Mouse (Mus musculus): Measurements from ENCODE around the gene Astl. TPM values are rescaled to one million over a fixed set of nuclear protein-coding genes. Genes with fewer than 3 reads are reported as not detected.

The Astl gene
- polyA plus RNA-seq, 1 experiment from 2014 or later, result 0.10 TPM

- Histone ChIP-seq H3K9ac (replicated peaks; ENCODE audit: low read length) (no peak overlapping the region), H3K4me3 (ENCODE audit: low read depth, low read length) (no peak overlapping the region), H3K4me1 (ENCODE audit: control insufficient read depth, insufficient read depth, low read length) (no peaks in the 10 kb centered on the region), H3K9me3 (replicated peaks; ENCODE audit: control insufficient read depth, low read length) (no peaks in the 10 kb centered on the region), H3K27me3 (ENCODE audit: control insufficient read depth, insufficient read depth, low read length) (no peaks in the 10 kb centered on the region), H3K36me3 (replicated peaks; ENCODE audit: control insufficient read depth, insufficient read depth, low read depth, low read length) (no peaks in the 10 kb centered on the region), H3K4me2 (ENCODE audit: low read depth, low read length) (no peak overlapping the region), H3K27ac (replicated peaks; ENCODE audit: low read depth, low read length) (no peak overlapping the region; the same call in 1 of the 2 replicates)
- DNase-seq (ENCODE audit: low spot score) (no peak), ATAC-seq (replicated peaks; ENCODE audit: insufficient number of reproducible peaks, low FRiP score, low TSS enrichment, low read depth) (no peak)
- 77% methylated on average over 6 of the region's 6 CpGs for WGBS
These were observed 23.8 kb upstream of the Astl start for GRCm38 (mm10) chr2:127314467-127315154.

DNA sequence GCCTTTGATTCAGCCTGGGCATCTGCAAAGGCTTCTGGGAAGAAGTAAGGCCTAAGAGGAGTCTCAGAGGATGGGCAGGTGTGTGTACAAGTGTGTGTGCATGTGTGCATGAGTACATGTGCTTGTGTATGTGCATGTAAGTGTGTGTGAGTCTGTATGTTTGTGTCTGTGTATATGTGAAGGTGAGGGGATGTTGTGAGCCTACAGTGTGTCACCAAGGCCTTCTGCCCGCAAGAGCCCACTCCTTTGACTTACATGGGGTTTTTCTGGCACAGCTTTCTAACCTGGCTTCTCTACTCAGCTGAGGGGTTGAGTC lies 23.3 kb upstream of the Astl start:
- no peak overlapping the region for H3K27ac ChIP-seq (replicated peaks; ENCODE audit: low read depth, low read length)
- DNase-seq (ENCODE audit: low spot score) (no peak), ATAC-seq (replicated peaks; ENCODE audit: insufficient number of reproducible peaks, low FRiP score, low TSS enrichment, low read depth) (no peak)
- no peak overlapping the region for H3K9ac ChIP-seq (replicated peaks; ENCODE audit: low read length)
- H3K36me3 ChIP-seq (replicated peaks; ENCODE audit: control insufficient read depth, insufficient read depth, low read depth, low read length), result no peaks in the 10 kb centered on the region
- no peaks in the 10 kb centered on the region for H3K27me3 ChIP-seq (ENCODE audit: control insufficient read depth, insufficient read depth, low read length)
- no peaks in the 10 kb centered on the region for H3K4me1 ChIP-seq (ENCODE audit: control insufficient read depth, insufficient read depth, low read length)
- no peak overlapping the region for H3K4me3 ChIP-seq (ENCODE audit: low read depth, low read length)
- no peaks in the 10 kb centered on the region for H3K9me3 ChIP-seq (replicated peaks; ENCODE audit: control insufficient read depth, low read length)
- H3K4me2 ChIP-seq (ENCODE audit: low read depth, low read length), result no peak overlapping the region
- 78% methylated on average over 1 of the region's 1 CpGs for WGBS

DNA sequence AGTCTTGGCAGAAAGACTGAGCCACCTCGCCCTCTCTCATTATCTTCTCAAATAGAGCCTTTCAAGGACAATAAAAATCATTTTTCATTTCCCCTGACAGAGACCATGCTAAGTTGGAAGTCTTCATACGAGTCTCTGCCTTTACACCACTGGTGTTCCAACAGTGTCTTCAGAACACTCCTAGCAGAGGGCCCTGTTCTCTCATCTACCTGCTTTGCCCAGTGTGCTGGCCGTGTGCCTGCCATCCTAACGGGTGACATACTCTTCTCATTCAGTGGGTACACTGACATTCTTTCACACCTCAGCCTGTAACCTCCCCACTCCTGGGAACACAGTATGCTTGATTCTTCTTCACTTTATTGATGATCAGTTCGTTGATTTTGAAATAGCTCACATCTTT lies 22.0 kb upstream of the Astl start:
- no peaks in the 10 kb centered on the region for H3K9me3 ChIP-seq (replicated peaks; ENCODE audit: control insufficient read depth, low read length)
- no peaks in the 10 kb centered on the region for H3K4me1 ChIP-seq (ENCODE audit: control insufficient read depth, insufficient read depth, low read length)
- no peak overlapping the region for H3K27ac ChIP-seq (replicated peaks; ENCODE audit: low read depth, low read length)

DNA sequence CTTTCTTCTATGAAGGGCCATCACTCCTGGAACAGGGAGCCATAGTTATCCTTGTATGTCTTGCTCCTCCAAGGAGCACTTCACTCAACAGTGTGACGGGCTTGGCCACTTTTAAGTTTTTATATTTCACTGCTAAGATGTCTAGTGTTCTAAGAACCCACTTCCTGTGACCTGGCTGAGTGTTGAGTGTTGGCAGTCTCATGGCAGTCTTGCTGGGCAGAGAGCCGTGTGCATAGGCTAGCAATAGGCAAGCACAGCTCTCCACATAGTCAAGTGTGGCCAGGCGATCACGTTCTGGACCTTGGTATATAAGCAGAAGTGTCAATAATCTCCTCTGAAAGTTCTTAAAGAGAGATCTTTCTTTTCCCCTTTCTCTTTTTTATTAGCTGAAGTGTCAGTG lies 20.3 kb upstream of the Astl start:
- Histone ChIP-seq H3K4me1 (ENCODE audit: control insufficient read depth, insufficient read depth, low read length) (no peaks in the 10 kb centered on the region), H3K4me3 (ENCODE audit: low read depth, low read length) (no peak overlapping the region), H3K9me3 (replicated peaks; ENCODE audit: control insufficient read depth, low read length) (no peaks in the 10 kb centered on the region), H3K27ac (replicated peaks; ENCODE audit: low read depth, low read length) (no peak overlapping the region), H3K9ac (replicated peaks; ENCODE audit: low read length) (no peak overlapping the region), H3K4me2 (ENCODE audit: low read depth, low read length) (no peak overlapping the region), H3K36me3 (replicated peaks; ENCODE audit: control insufficient read depth, insufficient read depth, low read depth, low read length) (no peaks in the 10 kb centered on the region), H3K27me3 (ENCODE audit: control insufficient read depth, insufficient read depth, low read length) (no peaks in the 10 kb centered on the region)
- WGBS, result 84% methylated on average over 4 of the region's 4 CpGs
- no peak for ATAC-seq (replicated peaks; ENCODE audit: insufficient number of reproducible peaks, low FRiP score, low TSS enrichment, low read depth)
- no peak for DNase-seq (ENCODE audit: low spot score)

More for the DNA sequence above, 22.0 kb upstream of the Astl start:
- no peak for DNase-seq (ENCODE audit: low spot score)
- WGBS, result 87% methylated on average over 5 of the region's 5 CpGs
- no peaks in the 10 kb centered on the region for H3K36me3 ChIP-seq (replicated peaks; ENCODE audit: control insufficient read depth, insufficient read depth, low read depth, low read length)
- H3K4me3 ChIP-seq (ENCODE audit: low read depth, low read length), result no peak overlapping the region
- no peaks in the 10 kb centered on the region for H3K27me3 ChIP-seq (ENCODE audit: control insufficient read depth, insufficient read depth, low read length)
- ATAC-seq (replicated peaks; ENCODE audit: insufficient number of reproducible peaks, low FRiP score, low TSS enrichment, low read depth), result no peak
- H3K9ac ChIP-seq (replicated peaks; ENCODE audit: low read length), result no peak overlapping the region
- no peak overlapping the region for H3K4me2 ChIP-seq (ENCODE audit: low read depth, low read length)

DNA sequence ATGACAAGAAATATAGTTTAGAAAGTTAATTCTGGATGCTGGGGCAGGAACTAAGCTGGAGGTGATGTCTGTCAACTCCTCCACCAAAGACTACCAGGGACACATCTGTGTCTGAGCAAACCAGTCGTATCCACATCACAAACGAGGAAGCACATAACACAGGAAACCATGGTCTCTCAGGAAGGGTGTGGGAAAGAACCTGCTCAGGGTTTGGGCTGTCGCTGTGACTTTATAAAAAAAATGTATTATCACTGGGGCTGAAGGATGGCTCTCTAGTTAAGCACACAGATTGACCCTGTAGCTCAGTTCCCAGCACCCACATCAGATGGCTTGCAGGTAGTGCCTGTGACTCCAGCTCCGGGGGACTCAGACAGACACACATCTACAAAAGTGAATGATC lies 19.4 kb upstream of the Astl start:
- H3K9ac ChIP-seq (replicated peaks; ENCODE audit: low read length), result no peak overlapping the region
- H3K36me3 ChIP-seq (replicated peaks; ENCODE audit: control insufficient read depth, insufficient read depth, low read depth, low read length), result no peaks in the 10 kb centered on the region

DNA sequence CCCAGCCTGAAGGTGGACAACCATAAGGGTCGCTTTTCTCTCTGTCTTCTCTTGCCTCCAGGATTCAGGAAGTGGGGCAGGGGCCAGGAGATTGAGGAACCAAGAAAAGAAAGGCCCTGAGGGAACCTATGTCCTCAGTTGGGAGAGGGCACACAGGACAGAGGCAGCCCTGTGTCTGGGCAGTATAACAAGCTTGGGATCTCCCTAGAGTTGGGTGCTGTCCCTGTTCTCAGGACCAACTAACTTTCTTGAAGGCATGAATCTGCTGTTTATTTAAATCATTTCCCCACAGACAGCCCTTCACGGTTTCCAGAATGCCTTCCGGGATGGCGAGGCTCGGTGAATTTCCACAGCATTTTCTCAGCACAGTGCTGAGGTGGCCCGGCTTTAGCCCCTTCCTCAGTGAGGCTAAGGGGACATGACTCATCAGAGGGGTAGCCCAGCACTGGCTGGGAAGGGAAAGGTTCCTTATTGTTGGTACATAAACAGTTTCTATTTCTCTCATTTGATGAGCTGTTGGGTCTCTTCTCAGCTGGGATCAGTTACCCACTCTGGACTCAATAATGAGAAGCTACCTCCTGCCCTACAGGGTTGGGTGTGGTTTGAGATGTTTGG lies 15.7 kb upstream of the Astl start:
- H3K4me1 ChIP-seq (ENCODE audit: control insufficient read depth, insufficient read depth, low read length), result peaks cover 3% of the 10 kb centered on the region; the same call in 1 of the 2 replicates
- WGBS, result 61% methylated on average over 6 of the region's 6 CpGs
- no peak for ATAC-seq (replicated peaks; ENCODE audit: insufficient number of reproducible peaks, low FRiP score, low TSS enrichment, low read depth)

More for the DNA sequence above, 19.4 kb upstream of the Astl start:
- Histone ChIP-seq H3K27ac (replicated peaks; ENCODE audit: low read depth, low read length) (no peak overlapping the region), H3K4me1 (ENCODE audit: control insufficient read depth, insufficient read depth, low read length) (peaks cover 3% of the 10 kb centered on the region; the same call in 1 of the 2 replicates), H3K4me3 (ENCODE audit: low read depth, low read length) (no peak overlapping the region), H3K4me2 (ENCODE audit: low read depth, low read length) (no peak overlapping the region), H3K27me3 (ENCODE audit: control insufficient read depth, insufficient read depth, low read length) (no peaks in the 10 kb centered on the region), H3K9me3 (replicated peaks; ENCODE audit: control insufficient read depth, low read length) (no peaks in the 10 kb centered on the region)
- DNase-seq (ENCODE audit: low spot score), result no peak
- no peak for ATAC-seq (replicated peaks; ENCODE audit: insufficient number of reproducible peaks, low FRiP score, low TSS enrichment, low read depth)
- 69% methylated on average over 4 of the region's 4 CpGs for WGBS

DNA sequence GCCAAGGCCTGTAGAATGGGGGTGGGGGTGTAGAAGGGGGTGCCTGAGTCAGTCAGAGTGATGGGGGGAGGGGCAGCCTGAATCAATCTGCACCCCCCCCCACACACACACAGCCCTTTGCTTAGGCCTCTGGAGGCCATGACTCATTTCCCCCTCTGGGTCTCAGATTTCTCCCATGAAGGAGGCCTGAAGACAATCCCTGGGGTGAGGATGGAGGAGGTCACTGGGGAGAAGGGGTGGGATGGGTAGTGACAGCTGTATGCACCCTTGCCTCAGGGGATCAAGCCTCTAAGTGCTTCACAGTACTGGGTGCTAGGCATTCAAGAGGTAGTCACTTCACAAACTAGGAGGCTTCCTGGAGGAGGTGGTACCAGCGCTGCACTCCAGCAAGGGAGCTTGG lies 14.8 kb upstream of the Astl start:
- ATAC-seq (replicated peaks; ENCODE audit: insufficient number of reproducible peaks, low FRiP score, low TSS enrichment, low read depth), result no peak
- no peaks in the 10 kb centered on the region for H3K36me3 ChIP-seq (replicated peaks; ENCODE audit: control insufficient read depth, insufficient read depth, low read depth, low read length)
- H3K9me3 ChIP-seq (replicated peaks; ENCODE audit: control insufficient read depth, low read length), result no peaks in the 10 kb centered on the region
- DNase-seq (ENCODE audit: low spot score), result no peak
- H3K9ac ChIP-seq (replicated peaks; ENCODE audit: low read length), result no peak overlapping the region
- no peaks in the 10 kb centered on the region for H3K27me3 ChIP-seq (ENCODE audit: control insufficient read depth, insufficient read depth, low read length)
- no peak overlapping the region for H3K4me2 ChIP-seq (ENCODE audit: low read depth, low read length)
- H3K27ac ChIP-seq (replicated peaks; ENCODE audit: low read depth, low read length), result no peak overlapping the region
- H3K4me1 ChIP-seq (ENCODE audit: control insufficient read depth, insufficient read depth, low read length), result peaks cover 3% of the 10 kb centered on the region; the same call in 1 of the 2 replicates
- no peak overlapping the region for H3K4me3 ChIP-seq (ENCODE audit: low read depth, low read length)
- WGBS, result 81% methylated on average over 1 of the region's 1 CpGs

More for the DNA sequence above, 15.7 kb upstream of the Astl start:
- H3K27ac ChIP-seq (replicated peaks; ENCODE audit: low read depth, low read length), result no peak overlapping the region
- no peaks in the 10 kb centered on the region for H3K36me3 ChIP-seq (replicated peaks; ENCODE audit: control insufficient read depth, insufficient read depth, low read depth, low read length)
- no peak overlapping the region for H3K4me3 ChIP-seq (ENCODE audit: low read depth, low read length)
- H3K27me3 ChIP-seq (ENCODE audit: control insufficient read depth, insufficient read depth, low read length), result no peaks in the 10 kb centered on the region
- no peak for DNase-seq (ENCODE audit: low spot score)
- H3K4me2 ChIP-seq (ENCODE audit: low read depth, low read length), result no peak overlapping the region
- no peaks in the 10 kb centered on the region for H3K9me3 ChIP-seq (replicated peaks; ENCODE audit: control insufficient read depth, low read length)
- H3K9ac ChIP-seq (replicated peaks; ENCODE audit: low read length), result no peak overlapping the region

- ATAC-seq (replicated peaks; ENCODE audit: insufficient number of reproducible peaks, low FRiP score, low TSS enrichment, low read depth), result no peak
- WGBS, result 75% methylated on average over 7 of the region's 7 CpGs
- no peak for DNase-seq (ENCODE audit: low spot score)
- Histone ChIP-seq H3K36me3 (replicated peaks; ENCODE audit: control insufficient read depth, insufficient read depth, low read depth, low read length) (no peaks in the 10 kb centered on the region), H3K4me1 (ENCODE audit: control insufficient read depth, insufficient read depth, low read length) (peaks cover 3% of the 10 kb centered on the region; the same call in 1 of the 2 replicates), H3K27me3 (ENCODE audit: control insufficient read depth, insufficient read depth, low read length) (no peaks in the 10 kb centered on the region), H3K4me2 (ENCODE audit: low read depth, low read length) (no peak overlapping the region), H3K27ac (replicated peaks; ENCODE audit: low read depth, low read length) (no peak overlapping the region), H3K9me3 (replicated peaks; ENCODE audit: control insufficient read depth, low read length) (no peaks in the 10 kb centered on the region), H3K9ac (replicated peaks; ENCODE audit: low read length) (no peak overlapping the region), H3K4me3 (ENCODE audit: low read depth, low read length) (no peak overlapping the region)
These were observed 14.0 kb upstream of the Astl start for GRCm38 (mm10) chr2:127324456-127324855.
